Mouse (Mus musculus): ENCODE data around the gene Selenbp1. TPM values are rescaled to one million over a fixed set of nuclear protein-coding genes. Genes with fewer than 3 reads are reported as not detected.
A peak's percentile ranks its signal among the peaks of the same experiment; 100 is the strongest.

Gene Selenbp1
- total and polyA plus RNA-seq, 3 experiments, result 0.25 TPM; not detected in 2

DNA sequence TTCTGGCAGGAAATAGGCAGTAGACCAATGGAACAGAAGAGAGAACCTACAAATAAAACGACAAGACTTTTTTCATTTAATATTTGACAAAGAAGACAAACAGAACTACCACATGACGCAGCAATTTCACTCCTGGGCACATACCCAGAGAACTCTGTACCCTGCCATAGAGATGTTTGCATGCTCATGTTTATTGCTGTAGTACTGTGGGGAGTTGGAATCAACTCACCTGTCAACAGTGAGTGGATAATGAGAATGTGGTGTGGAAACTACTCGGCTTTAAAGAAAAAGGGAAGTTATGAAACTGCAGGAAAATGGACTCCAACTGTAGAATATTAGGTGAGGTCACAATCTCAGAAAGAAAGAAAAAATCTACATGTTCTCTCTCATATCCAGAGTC is 16.8 kb downstream of the Selenbp1 start:
- no peak overlapping the region for H3K9ac ChIP-seq (ENCODE audit: insufficient read depth, low read depth)
- peaks cover 6% of the 10 kb centered on the region for H3K9me3 ChIP-seq (replicated peaks; ENCODE audit: low read length)
- in situ Hi-C loops (cut with MboI; ENCODE audit: low pct_ligation_motif_present, low pct_unique_long_range_greater_than_20kb, low sequenced_read_pairs) (no loop called here), dilution Hi-C loops (cut with MboI; ENCODE audit: extremely low pct_ligation_motif_present, extremely low pct_unique_long_range_greater_than_20kb, low sequenced_read_pairs) (no loop called here)
- no peaks in the 10 kb centered on the region for H3K79me2 ChIP-seq (replicated peaks; ENCODE audit: control insufficient read depth, extremely low read depth, insufficient read depth, poor library complexity, severe bottlenecking)
- no peaks in the 10 kb centered on the region for H3K27me3 ChIP-seq (replicated peaks)
- no peak overlapping the region for H3K4me2 ChIP-seq (ENCODE audit: insufficient read depth, low read depth, poor library complexity, severe bottlenecking)
- TF ChIP-seq SIN3A (IDR thresholded peaks at IDR 0.05; ENCODE audit: low read length), result no peak
- TF ChIP-seq ZC3H11A (IDR thresholded peaks at IDR 0.05; ENCODE audit: low read depth, low read length), result no peak
- no peak for TF ChIP-seq NELFE (IDR thresholded peaks at IDR 0.05; ENCODE audit: low read depth, low read length)
- no peak for TF ChIP-seq USF1 (IDR thresholded peaks at IDR 0.05; ENCODE audit: low read depth, low read length)
- no peak for TF ChIP-seq CHD2 (IDR thresholded peaks at IDR 0.05; ENCODE audit: low read length)
- no peak for TF ChIP-seq ELF1 (IDR thresholded peaks at IDR 0.05; ENCODE audit: low read depth, low read length)
- no peak for TF ChIP-seq TBP (conservative IDR thresholded peaks at IDR 0.05; ENCODE audit: low read depth, low read length)
- no peak for TF ChIP-seq MAZ (IDR thresholded peaks at IDR 0.05; ENCODE audit: low read depth, low read length)
- TF ChIP-seq USF2 (conservative IDR thresholded peaks at IDR 0.05; ENCODE audit: low read depth, low read length), result no peak
- TF ChIP-seq MXI1 (IDR thresholded peaks at IDR 0.05; ENCODE audit: low read depth, low read length), result no peak
- no peak for TF ChIP-seq CTCF (conservative IDR thresholded peaks at IDR 0.05 in 1 of 2, IDR thresholded peaks at IDR 0.05 in 1 of 2; ENCODE audit: low read depth in 2 of 2, low read length in 2 of 2)
- TF ChIP-seq ETS1 (conservative IDR thresholded peaks at IDR 0.05; ENCODE audit: low read depth, low read length), result no peak
- TF ChIP-seq MAFK (IDR thresholded peaks at IDR 0.05; ENCODE audit: insufficient replicate concordance, low read length), result no peak
- no peak for TF ChIP-seq GABPA (IDR thresholded peaks at IDR 0.05; ENCODE audit: insufficient replicate concordance, low read depth, low read length)
- no peak for TF ChIP-seq JUND (conservative IDR thresholded peaks at IDR 0.05; ENCODE audit: low read depth, low read length)
- no peak for TF ChIP-seq HCFC1 (IDR thresholded peaks at IDR 0.05; ENCODE audit: low read depth, low read length)
- H3K36me3 ChIP-seq (replicated peaks in 1 of 2; ENCODE audit: control insufficient read depth in 1 of 2, insufficient read depth in 1 of 2, low read length in 1 of 2), result peaks cover 0 to 13% of the 10 kb centered on the region in 2 experiments
- no peak overlapping the region for H3K27ac ChIP-seq (ENCODE audit: insufficient read depth, low read depth)
- peaks cover 2 to 25% of the 10 kb centered on the region in 2 experiments; a peak in 3 of 4 replicates for H3K4me1 ChIP-seq (ENCODE audit: control insufficient read depth in 1 of 2, insufficient read depth in 2 of 2)
- no peak overlapping the region for H3K4me3 ChIP-seq (replicated peaks in 1 of 3; ENCODE audit: low read depth in 2 of 3, low read length in 2 of 3, poor library complexity in 1 of 3)
- DNase-seq (ENCODE audit: extremely low read depth), result no peak

GRCm38 (mm10) chr3:94952806-94953205 is 19.9 kb downstream of the Selenbp1 start:
- Histone ChIP-seq H3K4me1 (ENCODE audit: control insufficient read depth in 1 of 2, insufficient read depth in 2 of 2) (peaks cover 7 to 55% of the 10 kb centered on the region in 2 experiments), H3K27ac (ENCODE audit: insufficient read depth, low read depth) (no peak overlapping the region), H3K4me3 (replicated peaks in 1 of 3; ENCODE audit: low read depth in 2 of 3, low read length in 2 of 3, poor library complexity in 1 of 3) (peak overlapping the region; percentile 63 to 76 (median 67)), H3K9ac (ENCODE audit: insufficient read depth, low read depth) (peak overlapping the region; percentile 85; the same call in 1 of the 2 replicates), H3K36me3 (replicated peaks in 1 of 2; ENCODE audit: control insufficient read depth in 1 of 2, insufficient read depth in 1 of 2, low read length in 1 of 2) (peaks cover 27 to 42% of the 10 kb centered on the region in 2 experiments), H3K4me2 (ENCODE audit: insufficient read depth, low read depth, poor library complexity, severe bottlenecking) (peak overlapping the region; percentile 84), H3K27me3 (replicated peaks) (no peaks in the 10 kb centered on the region), H3K9me3 (replicated peaks; ENCODE audit: low read length) (peaks cover 6% of the 10 kb centered on the region), H3K79me2 (replicated peaks; ENCODE audit: control insufficient read depth, extremely low read depth, insufficient read depth, poor library complexity, severe bottlenecking) (no peaks in the 10 kb centered on the region)
- 0 out of 2 replicates have a peak, but pooled peaks have one; percentile 29 for TF ChIP-seq ELF1 (IDR thresholded peaks at IDR 0.05; ENCODE audit: low read depth, low read length)
- no peak for TF ChIP-seq HCFC1 (IDR thresholded peaks at IDR 0.05; ENCODE audit: low read depth, low read length)
- peak; percentile 41; the same call in 1 of the 2 replicates for TF ChIP-seq ETS1 (conservative IDR thresholded peaks at IDR 0.05; ENCODE audit: low read depth, low read length)
- TF ChIP-seq NRF1 (IDR thresholded peaks at IDR 0.05; ENCODE audit: low read depth, low read length), result no peak
- TF ChIP-seq CHD2 (IDR thresholded peaks at IDR 0.05; ENCODE audit: low read length), result peak; percentile 92
- dilution Hi-C loops (cut with MboI; ENCODE audit: extremely low pct_ligation_motif_present, extremely low pct_unique_long_range_greater_than_20kb, low sequenced_read_pairs) (no loop called here), in situ Hi-C loops (cut with MboI; ENCODE audit: low pct_ligation_motif_present, low pct_unique_long_range_greater_than_20kb, low sequenced_read_pairs) (no loop called here)
- DNase-seq (ENCODE audit: extremely low read depth), result peak; percentile 83

Measured in CH12.LX (cell line).